ENCODE assay signal across 12 mouse cellular contexts in genomic region chr9:67845648-67846047, GRCm38 (mm10). TPM values are rescaled to one million over a fixed set of nuclear protein-coding genes. Genes with fewer than 3 reads are reported as not detected.
DNase-seq lines count a peak whose midpoint lies in the region; ATAC-seq lines count a peak whose summit lies in the region.
"Had no signal": no experiment of that assay in that cellular context is flagged by ENCODE, and none has a peak within 500 bp of the region (broad histone marks: within the 10 kb centered on the region; RNA-seq: fewer than 3 reads in every experiment).

No protein-coding gene starts in this region.

- H3K27me3 ChIP-seq in liver, embryonic 16.5 days (ENCODE audit: control insufficient read depth, insufficient read depth, low read depth, low read length), result no peaks in the 10 kb centered on the region
- H3K27me3 ChIP-seq: forebrain, embryonic 13.5 days had no signal

- WGBS in liver, embryonic 16.5 days (ENCODE audit: insufficient replicate concordance), result 49% methylated on average over 5 of the region's 5 CpGs
- 0% methylated on average over 5 of the region's 5 CpGs for WGBS in macrophage (ENCODE audit: missing documents)

- peaks cover 45% of the 10 kb centered on the region for H3K4me1 ChIP-seq in liver, embryonic 16.5 days (ENCODE audit: control insufficient read depth, low read depth, low read length)

- no peak for ATAC-seq in liver, embryonic 16.5 days (ENCODE audit: low read depth)
- ATAC-seq in erythroid progenitor cell, adult 5-6 weeks (replicated peaks; ENCODE audit: low FRiP score, poor library complexity, severe bottlenecking), result no peak
- ATAC-seq: forebrain, embryonic 13.5 days had no signal

- peaks cover 89% of the 10 kb centered on the region for H3K79me2 ChIP-seq in macrophage (ENCODE audit: inconsistent target)

- 0 out of 2 replicates have a peak overlapping the region, but pooled peaks have one; percentile 12 for H3K27ac ChIP-seq in liver, embryonic 16.5 days (ENCODE audit: low read length)
- H3K27ac ChIP-seq in macrophage, result peak overlapping the region; percentile 92
- H3K27ac ChIP-seq: forebrain, embryonic 13.5 days had no signal

- H3K4me3 ChIP-seq in liver, embryonic 16.5 days (ENCODE audit: low read depth, low read length), result no peak overlapping the region
- no peak overlapping the region for H3K4me3 ChIP-seq in macrophage (ENCODE audit: inconsistent target)
- H3K4me3 ChIP-seq: forebrain, embryonic 13.5 days had no signal

- no peak overlapping the region for H3K4me2 ChIP-seq in liver, embryonic 16.5 days (ENCODE audit: low read depth, low read length)
- H3K4me2 ChIP-seq: forebrain, embryonic 13.5 days had no signal

- H3K9me3 ChIP-seq in liver, embryonic 16.5 days (replicated peaks; ENCODE audit: control insufficient read depth, low read length), result no peaks in the 10 kb centered on the region
- H3K9me3 ChIP-seq: forebrain, embryonic 13.5 days had no signal

- no peak for DNase-seq in liver
- DNase-seq in cerebellum, adult 8-10 months, result peak; percentile 58
- DNase-seq in right cerebral cortex, postnatal 10 days (ENCODE audit: low spot score in 2 of 2), result no peak
- no peak for DNase-seq in heart, postnatal 25 days (ENCODE audit: low spot score)
- no peak for DNase-seq in gastrocnemius, postnatal 4 days (ENCODE audit: low spot score in 2 of 2)
- DNase-seq: lung, postnatal 14 days; spleen, adult 18-20 months had no signal

- no peak overlapping the region for H3K9ac ChIP-seq in liver, embryonic 16.5 days (ENCODE audit: low read depth, low read length)
- H3K9ac ChIP-seq: forebrain, embryonic 13.5 days had no signal

- intact Hi-C loops in heart, postnatal 25 days (cut with DNase I), result no loop called here

- H3K36me3 ChIP-seq in liver, embryonic 16.5 days (ENCODE audit: control insufficient read depth, insufficient read depth), result no peaks in the 10 kb centered on the region
- no peaks in the 10 kb centered on the region for H3K36me3 ChIP-seq in macrophage (ENCODE audit: inconsistent target)

RNA-seq across cellular contexts. Expression of gene Vps13c, which starts 5.5 kb away (rescaled TPM):
- 4.4 and 4.7 TPM in 2 replicates for polyA plus RNA-seq in liver, embryonic 16.5 days (2015; fragmentation: Nextera tagmentation; extraction: Ambion mirVana)
- 100 to 1,000 TPM in 21 of 26 experiments, 10 to 100 TPM in 5; 32.7 to 447 (median 280) TPM for total RNA-seq in macrophage (2018; cell fraction: chromatin; rRNA removed)
- total RNA-seq in macrophage (2018; cell fraction: cytosol; rRNA removed), result 10 to 100 TPM; 23.9 to 75.6 (median 46.1) TPM
- total RNA-seq in macrophage (2018; cell fraction: nucleus; rRNA removed), result 100 to 1,000 TPM in 20 of 26 experiments, 10 to 100 TPM in 6; 32.9 to 256 (median 140) TPM
- polyA plus RNA-seq in macrophage (2018), result 26.6 to 52.6 TPM (median 28.0 TPM) in 3 replicates
- 13.8 and 15.1 TPM in 2 replicates for total RNA-seq in erythroid progenitor cell, adult 5-6 weeks (2015; ENCODE audit: low replicate concordance)
- 6.1 and 10.1 TPM in 2 replicates for total RNA-seq in erythroid progenitor cell, adult 5-6 weeks (2017; ENCODE audit: low replicate concordance)
- 10 to 100 TPM; 39.9 to 44.4 TPM for total RNA-seq in heart, postnatal 25 days (2021)
- 10 to 100 TPM; 25.6 to 27.3 TPM for total RNA-seq in gastrocnemius, postnatal 4 days (2021)

RNA-seq across cellular contexts. Expression of gene C2cd4a, which starts 13.5 kb away (rescaled TPM):
- 0.09 and 0.21 TPM in 2 replicates for polyA plus RNA-seq in liver, embryonic 16.5 days (2015; fragmentation: Nextera tagmentation; extraction: Ambion mirVana)
- not detected for total RNA-seq in macrophage (2018; cell fraction: chromatin; rRNA removed)
- total RNA-seq in macrophage (2018; cell fraction: cytosol; rRNA removed), result not detected
- total RNA-seq in macrophage (2018; cell fraction: nucleus; rRNA removed), result not detected
- not detected in 3 replicates for polyA plus RNA-seq in macrophage (2018)
- not detected in 2 replicates for total RNA-seq in erythroid progenitor cell, adult 5-6 weeks (2015; ENCODE audit: low replicate concordance)
- not detected in 2 replicates for total RNA-seq in erythroid progenitor cell, adult 5-6 weeks (2017; ENCODE audit: low replicate concordance)
- not detected for total RNA-seq in heart, postnatal 25 days (2021)
- total RNA-seq in gastrocnemius, postnatal 4 days (2021), result under 1 TPM; 0.26 to 0.71 TPM
- polyA plus RNA-seq: forebrain, embryonic 13.5 days; gonadal fat pad, adult 2 months had no signal
